Mouse (Mus musculus): ENCODE results near the gene Acss2.

- TF ChIP-seq POLR2A (IDR thresholded peaks at IDR 0.05; ENCODE audit: borderline replicate concordance, insufficient read depth, low read length) (no peak), CTCF (IDR thresholded peaks at IDR 0.05; ENCODE audit: borderline replicate concordance, insufficient read depth, low read depth, low read length) (no peak)
These were observed 6.0 kb downstream of the Acss2 start for GRCm38 (mm10) chr2:155523706-155524105.

All from cerebellum, adult 2 months (tissue).